Mouse (Mus musculus): Measurements from ENCODE around the gene Xirp2. TPM values are rescaled to one million over a fixed set of nuclear protein-coding genes. Genes with fewer than 3 reads are reported as not detected.

The Xirp2 gene
- polyA plus RNA-seq, 1 experiment from 2014 or later, result not detected

- Histone ChIP-seq H3K4me2 (ENCODE audit: low read length) (no peak overlapping the region), H3K4me3 (ENCODE audit: low read depth, low read length) (no peak overlapping the region), H3K9ac (ENCODE audit: low read length) (no peak overlapping the region), H3K4me1 (replicated peaks; ENCODE audit: control insufficient read depth, insufficient read depth, low read length) (no peaks in the 10 kb centered on the region), H3K27me3 (replicated peaks; ENCODE audit: control insufficient read depth, insufficient read depth, low read length) (no peaks in the 10 kb centered on the region), H3K9me3 (ENCODE audit: control insufficient read depth, low read length) (no peaks in the 10 kb centered on the region), H3K27ac (ENCODE audit: low read depth) (no peak overlapping the region), H3K36me3 (ENCODE audit: control insufficient read depth, insufficient read depth, low read length) (no peaks in the 10 kb centered on the region)
- ATAC-seq (replicated peaks; ENCODE audit: low FRiP score, low TSS enrichment, low read depth) (no peak), DNase-seq (ENCODE audit: low spot score) (no peak)
- WGBS, result 85% methylated on average over 7 of the region's 7 CpGs
Observed at GRCm38 (mm10) chr2:67516405-67516804, 70.6 kb downstream of the Xirp2 start.

GRCm38 (mm10) chr2:67535347-67535746, 89.5 kb downstream of the Xirp2 start:
- WGBS, result 85% methylated on average over 2 of the region's 2 CpGs

GRCm38 (mm10) chr2:67539426-67539825, 93.6 kb downstream of the Xirp2 start:
- 90% methylated on average over 6 of the region's 6 CpGs for WGBS
- ATAC-seq (replicated peaks; ENCODE audit: low FRiP score, low TSS enrichment, low read depth), result no peak

More at GRCm38 (mm10) chr2:67535347-67535746, 89.5 kb downstream of the Xirp2 start:
- Histone ChIP-seq H3K36me3 (ENCODE audit: control insufficient read depth, insufficient read depth, low read length) (no peaks in the 10 kb centered on the region), H3K27me3 (replicated peaks; ENCODE audit: control insufficient read depth, insufficient read depth, low read length) (no peaks in the 10 kb centered on the region), H3K4me2 (ENCODE audit: low read length) (no peak overlapping the region), H3K9me3 (ENCODE audit: control insufficient read depth, low read length) (no peaks in the 10 kb centered on the region), H3K27ac (ENCODE audit: low read depth) (no peak overlapping the region), H3K4me3 (ENCODE audit: low read depth, low read length) (no peak overlapping the region), H3K4me1 (replicated peaks; ENCODE audit: control insufficient read depth, insufficient read depth, low read length) (no peaks in the 10 kb centered on the region), H3K9ac (ENCODE audit: low read length) (no peak overlapping the region)
- no peak for DNase-seq (ENCODE audit: low spot score)
- no peak for ATAC-seq (replicated peaks; ENCODE audit: low FRiP score, low TSS enrichment, low read depth)

GRCm38 (mm10) chr2:67541957-67542696, 96.3 kb downstream of the Xirp2 start:
- H3K4me2 ChIP-seq (ENCODE audit: low read length), result 0 out of 2 replicates have a peak overlapping the region, but pooled peaks have one; percentile 11
- H3K4me3 ChIP-seq (ENCODE audit: low read depth, low read length), result no peak overlapping the region
- no peaks in the 10 kb centered on the region for H3K36me3 ChIP-seq (ENCODE audit: control insufficient read depth, insufficient read depth, low read length)
- peaks cover 2% of the 10 kb centered on the region; the same call in 1 of the 2 replicates for H3K4me1 ChIP-seq (replicated peaks; ENCODE audit: control insufficient read depth, insufficient read depth, low read length)
- 38% methylated on average over 11 of the region's 11 CpGs for whole genome bisulfite sequencing
- ATAC-seq (replicated peaks; ENCODE audit: low FRiP score, low TSS enrichment, low read depth) (no peak), DNase-seq (ENCODE audit: low spot score) (no peak)
- H3K27me3 ChIP-seq (replicated peaks; ENCODE audit: control insufficient read depth, insufficient read depth, low read length), result no peaks in the 10 kb centered on the region
- H3K27ac ChIP-seq (ENCODE audit: low read depth), result no peak overlapping the region
- no peaks in the 10 kb centered on the region for H3K9me3 ChIP-seq (ENCODE audit: control insufficient read depth, low read length)
- H3K9ac ChIP-seq (ENCODE audit: low read length), result no peak overlapping the region

More at GRCm38 (mm10) chr2:67539426-67539825, 93.6 kb downstream of the Xirp2 start:
- Histone ChIP-seq H3K36me3 (ENCODE audit: control insufficient read depth, insufficient read depth, low read length) (no peaks in the 10 kb centered on the region), H3K4me2 (ENCODE audit: low read length) (no peak overlapping the region), H3K9me3 (ENCODE audit: control insufficient read depth, low read length) (no peaks in the 10 kb centered on the region), H3K4me3 (ENCODE audit: low read depth, low read length) (no peak overlapping the region), H3K27me3 (replicated peaks; ENCODE audit: control insufficient read depth, insufficient read depth, low read length) (no peaks in the 10 kb centered on the region), H3K27ac (ENCODE audit: low read depth) (no peak overlapping the region), H3K4me1 (replicated peaks; ENCODE audit: control insufficient read depth, insufficient read depth, low read length) (peaks cover 2% of the 10 kb centered on the region; the same call in 1 of the 2 replicates), H3K9ac (ENCODE audit: low read length) (no peak overlapping the region)
- DNase-seq (ENCODE audit: low spot score), result no peak

GRCm38 (mm10) chr2:67544426-67544825, 98.6 kb downstream of the Xirp2 start:
- DNase-seq (ENCODE audit: low spot score) (no peak), ATAC-seq (replicated peaks; ENCODE audit: low FRiP score, low TSS enrichment, low read depth) (no peak)
- H3K27me3 ChIP-seq (replicated peaks; ENCODE audit: control insufficient read depth, insufficient read depth, low read length), result no peaks in the 10 kb centered on the region
- H3K36me3 ChIP-seq (ENCODE audit: control insufficient read depth, insufficient read depth, low read length), result no peaks in the 10 kb centered on the region
- peaks cover 2% of the 10 kb centered on the region; the same call in 1 of the 2 replicates for H3K4me1 ChIP-seq (replicated peaks; ENCODE audit: control insufficient read depth, insufficient read depth, low read length)
- WGBS, result 73% methylated on average over 8 of the region's 8 CpGs
- no peak overlapping the region for H3K27ac ChIP-seq (ENCODE audit: low read depth)
- H3K9ac ChIP-seq (ENCODE audit: low read length), result no peak overlapping the region
- no peak overlapping the region for H3K4me2 ChIP-seq (ENCODE audit: low read length)
- H3K4me3 ChIP-seq (ENCODE audit: low read depth, low read length), result no peak overlapping the region
- no peaks in the 10 kb centered on the region for H3K9me3 ChIP-seq (ENCODE audit: control insufficient read depth, low read length)

- ATAC-seq (replicated peaks; ENCODE audit: low FRiP score, low TSS enrichment, low read depth), result peak; percentile 65
- Histone ChIP-seq H3K36me3 (ENCODE audit: control insufficient read depth, insufficient read depth, low read length) (no peaks in the 10 kb centered on the region), H3K4me2 (ENCODE audit: low read length) (peak overlapping the region; percentile 85), H3K27ac (ENCODE audit: low read depth) (peak overlapping the region; percentile 57; the same call in 1 of the 2 replicates), H3K9ac (ENCODE audit: low read length) (peak overlapping the region; percentile 44), H3K4me1 (replicated peaks; ENCODE audit: control insufficient read depth, insufficient read depth, low read length) (peaks cover 10% of the 10 kb centered on the region), H3K27me3 (replicated peaks; ENCODE audit: control insufficient read depth, insufficient read depth, low read length) (peaks cover 8% of the 10 kb centered on the region), H3K4me3 (ENCODE audit: low read depth, low read length) (peak overlapping the region; percentile 75), H3K9me3 (ENCODE audit: control insufficient read depth, low read length) (no peaks in the 10 kb centered on the region)
- no peak for DNase-seq (ENCODE audit: low spot score)
- 3% methylated on average over 23 of the region's 23 CpGs for WGBS
Observed at GRCm38 (mm10) chr2:67564851-67565479, 119.2 kb downstream of the Xirp2 start.

- no peaks in the 10 kb centered on the region for H3K9me3 ChIP-seq (ENCODE audit: control insufficient read depth, low read length)
- H3K9ac ChIP-seq (ENCODE audit: low read length), result peak within 1 kb of the TSS; percentile 44
- no peaks in the 10 kb centered on the region for H3K36me3 ChIP-seq (ENCODE audit: control insufficient read depth, insufficient read depth, low read length)
- peak; percentile 86 for DNase-seq (ENCODE audit: low spot score)
- under 1% methylated on average over 83 of the region's 83 CpGs for WGBS
- peak within 1 kb of the TSS; percentile 75 for H3K4me3 ChIP-seq (ENCODE audit: low read depth, low read length)
- H3K4me1 ChIP-seq (replicated peaks; ENCODE audit: control insufficient read depth, insufficient read depth, low read length), result peaks cover 10% of the 10 kb centered on the region
- H3K27ac ChIP-seq (ENCODE audit: low read depth), result peak within 1 kb of the TSS; percentile 57
- peak; percentile 96 for ATAC-seq (replicated peaks; ENCODE audit: low FRiP score, low TSS enrichment, low read depth)
- peaks cover 8% of the 10 kb centered on the region for H3K27me3 ChIP-seq (replicated peaks; ENCODE audit: control insufficient read depth, insufficient read depth, low read length)
- H3K4me2 ChIP-seq (ENCODE audit: low read length), result peak within 1 kb of the TSS; percentile 85
Observed at GRCm38 (mm10) chr2:67565480-67566331, 119.9 kb downstream of the Xirp2 start, which contains the start of gene B3galt1. B3galt1 (plus strand) TSS chr2:67565871.

GRCm38 (mm10) chr2:67566566-67566965, 120.8 kb downstream of the Xirp2 start:
- Histone ChIP-seq H3K4me3 (ENCODE audit: low read depth, low read length) (peak overlapping the region; percentile 75), H3K27me3 (replicated peaks; ENCODE audit: control insufficient read depth, insufficient read depth, low read length) (peaks cover 8% of the 10 kb centered on the region), H3K27ac (ENCODE audit: low read depth) (no peak overlapping the region), H3K9me3 (ENCODE audit: control insufficient read depth, low read length) (no peaks in the 10 kb centered on the region), H3K9ac (ENCODE audit: low read length) (no peak overlapping the region), H3K36me3 (ENCODE audit: control insufficient read depth, insufficient read depth, low read length) (no peaks in the 10 kb centered on the region), H3K4me2 (ENCODE audit: low read length) (peak overlapping the region; percentile 85), H3K4me1 (replicated peaks; ENCODE audit: control insufficient read depth, insufficient read depth, low read length) (peaks cover 10% of the 10 kb centered on the region)
- ATAC-seq (replicated peaks; ENCODE audit: low FRiP score, low TSS enrichment, low read depth) (no peak), DNase-seq (ENCODE audit: low spot score) (peak; percentile 58)
- WGBS, result 2% methylated on average over 12 of the region's 12 CpGs
